Comparison of ENCODE assay signal across 8 mouse cellular contexts in the genomic region with DNA sequence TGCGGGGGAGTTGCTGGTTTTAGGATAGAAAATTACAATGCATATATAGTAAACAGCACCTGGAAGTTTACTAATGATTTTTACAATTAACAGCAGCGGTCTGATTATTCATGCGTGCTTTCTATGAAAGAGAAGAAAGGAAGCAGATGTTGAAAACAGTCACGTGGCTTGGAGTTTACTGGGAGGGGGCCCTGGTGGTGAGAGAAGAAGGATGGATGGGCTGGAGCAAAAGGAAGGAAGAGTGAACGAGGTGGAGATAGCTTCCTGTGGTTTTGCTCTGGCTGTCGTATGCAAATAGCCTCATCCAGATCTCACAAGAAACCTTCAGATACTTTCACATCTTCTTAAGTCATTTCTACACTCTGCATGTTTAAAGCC.
DNase-seq lines count a peak whose midpoint lies in the region; ATAC-seq and TF ChIP-seq lines count a peak whose summit lies in the region.
"Had no signal": no experiment of that assay in that cellular context is flagged by ENCODE, and none has a peak within 500 bp of the region (broad histone marks: within the 10 kb centered on the region; RNA-seq: fewer than 3 reads in every experiment).

No protein-coding gene starts in this region.

- no peak for TF ChIP-seq CTCF in stomach, postnatal 0 days (IDR thresholded peaks at IDR 0.05; ENCODE audit: low read depth)

- peak overlapping the region; percentile 51; the same call in 1 of the 2 replicates for H3K27ac ChIP-seq in forebrain, embryonic 16.5 days (ENCODE audit: low read length)
- H3K27ac ChIP-seq in limb, embryonic 12.5 days = no peak overlapping the region
- H3K27ac ChIP-seq in stomach, postnatal 0 days (replicated peaks) = no peak overlapping the region

- H3K4me1 ChIP-seq in forebrain, embryonic 16.5 days (replicated peaks; ENCODE audit: control insufficient read depth, insufficient read depth, low read length) = peaks cover 9% of the 10 kb centered on the region
- H3K4me1 ChIP-seq in limb, embryonic 12.5 days (replicated peaks) = peaks cover 12% of the 10 kb centered on the region
- H3K4me1 ChIP-seq in stomach, postnatal 0 days (replicated peaks; ENCODE audit: control insufficient read depth, insufficient read depth) = no peaks in the 10 kb centered on the region

- peak; percentile 31 for DNase-seq in retina, postnatal 1 day
- DNase-seq in retina, embryonic 14.5 days (ENCODE audit: low spot score) = no peak
- DNase-seq in stomach, postnatal 0 days (ENCODE audit: low spot score) = no peak
- DNase-seq in spleen, postnatal 14 days (ENCODE audit: low spot score in 2 of 2) = no peak
- DNase-seq: cerebellum, postnatal 36 days had no signal

- no peak for TF ChIP-seq EP300 in stomach, postnatal 0 days (optimal IDR thresholded peaks at IDR 0.05)

- H3K9ac ChIP-seq in forebrain, embryonic 16.5 days (replicated peaks; ENCODE audit: low read depth, low read length) = peak overlapping the region; percentile 33
- H3K9ac ChIP-seq in limb, embryonic 12.5 days (replicated peaks) = peak overlapping the region; percentile 31; the same call in 1 of the 2 replicates
- no peak overlapping the region for H3K9ac ChIP-seq in stomach, postnatal 0 days (ENCODE audit: low read length)

- WGBS in forebrain, embryonic 16.5 days = 3% methylated on average over 6 of the region's 6 CpGs
- 20% methylated on average over 6 of the region's 6 CpGs for WGBS in limb, embryonic 12.5 days
- 24% methylated on average over 6 of the region's 6 CpGs for WGBS in stomach, postnatal 0 days

- peak overlapping the region; percentile 48 for H3K4me2 ChIP-seq in forebrain, embryonic 16.5 days (ENCODE audit: low read length)
- H3K4me2 ChIP-seq in limb, embryonic 12.5 days = peak overlapping the region; percentile 55
- H3K4me2 ChIP-seq in stomach, postnatal 0 days (replicated peaks; ENCODE audit: low read depth) = peak overlapping the region; percentile 17; the same call in 1 of the 2 replicates

- no peaks in the 10 kb centered on the region for H3K36me3 ChIP-seq in forebrain, embryonic 16.5 days (ENCODE audit: control insufficient read depth, insufficient read depth)
- no peaks in the 10 kb centered on the region for H3K36me3 ChIP-seq in limb, embryonic 12.5 days
- no peaks in the 10 kb centered on the region for H3K36me3 ChIP-seq in stomach, postnatal 0 days (ENCODE audit: control insufficient read depth, insufficient read depth, low read length)

- no peaks in the 10 kb centered on the region for H3K9me3 ChIP-seq in forebrain, embryonic 16.5 days (ENCODE audit: control insufficient read depth, low read length)
- H3K9me3 ChIP-seq in limb, embryonic 12.5 days = no peaks in the 10 kb centered on the region
- H3K9me3 ChIP-seq in stomach, postnatal 0 days (ENCODE audit: control insufficient read depth, low read length) = no peaks in the 10 kb centered on the region

- peak overlapping the region; percentile 23 for H3K4me3 ChIP-seq in forebrain, embryonic 16.5 days (replicated peaks; ENCODE audit: low read length)
- H3K4me3 ChIP-seq in limb, embryonic 12.5 days (replicated peaks) = peak overlapping the region; percentile 21
- no peak overlapping the region for H3K4me3 ChIP-seq in stomach, postnatal 0 days (ENCODE audit: low read depth, low read length)

- peak; percentile 45; the same call in 1 of the 2 replicates for ATAC-seq in forebrain, embryonic 16.5 days
- ATAC-seq in limb, embryonic 12.5 days (ENCODE audit: insufficient number of reproducible peaks, insufficient read depth, low FRiP score, low TSS enrichment, low read depth) = no peak
- no peak for ATAC-seq in stomach, postnatal 0 days (ENCODE audit: low FRiP score, low TSS enrichment)
- no peak for ATAC-seq in erythroblast, adult 5-6 weeks (replicated peaks; ENCODE audit: low FRiP score, poor library complexity, severe bottlenecking)

- H3K27me3 ChIP-seq in forebrain, embryonic 16.5 days (replicated peaks; ENCODE audit: control insufficient read depth, insufficient read depth, low read length) = no peaks in the 10 kb centered on the region
- no peaks in the 10 kb centered on the region for H3K27me3 ChIP-seq in limb, embryonic 12.5 days
- no peaks in the 10 kb centered on the region for H3K27me3 ChIP-seq in stomach, postnatal 0 days (ENCODE audit: control insufficient read depth, insufficient read depth, low read length)
